Mouse (Mus musculus): ENCODE measurements at regions not wholly inside any gene's neighbourhood (a gene's known extent, or its start where the extent isn't known, plus 50 kb on each side); places are given as distances from the start of the nearest gene placed in this dataset.
A peak's percentile ranks its signal among the peaks of the same experiment; 100 is the strongest.

- peak; percentile 39 to 78 for DNase-seq (ENCODE audit: inconsistent age in 2 of 2, low spot score in 1 of 2)
These were observed 160.2 kb downstream of the Gm11361 start for GRCm38 (mm10) chr13:28417431-28417928.

DNA sequence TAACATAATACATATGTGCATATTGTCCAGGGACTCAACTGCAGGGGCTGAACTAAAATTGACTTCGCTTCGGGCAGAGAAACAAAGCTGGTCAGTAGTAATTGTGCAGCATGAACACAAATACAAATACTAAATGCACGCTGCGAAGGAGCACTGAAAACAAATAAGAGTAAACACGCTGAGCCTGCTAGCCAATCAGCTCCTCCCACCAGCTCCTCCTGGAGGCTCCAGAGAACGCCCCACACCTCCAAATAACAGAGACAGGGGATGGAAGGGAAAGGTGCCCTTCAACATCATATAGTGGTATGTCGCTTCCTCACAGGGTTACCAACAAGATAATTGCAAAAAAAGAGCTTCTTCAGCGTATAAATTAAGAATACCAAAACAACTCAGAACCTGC is 159.6 kb downstream of the Gm11361 start:
- DNase-seq (ENCODE audit: inconsistent age in 2 of 2, low spot score in 1 of 2) = peak in 1 of 2 experiments; percentile 28

- DNase-seq (ENCODE audit: inconsistent age in 2 of 2, low spot score in 1 of 2) = peak; percentile 43 to 77
These were observed 158.9 kb downstream of the Gm11361 start for GRCm38 (mm10) chr13:28416231-28416630.

- DNase-seq (ENCODE audit: inconsistent age in 2 of 2, low spot score in 1 of 2) = no peak
These were observed 158.4 kb downstream of the Gm11361 start for GRCm38 (mm10) chr13:28415769-28416168.

- DNase-seq (ENCODE audit: inconsistent age in 2 of 2, low spot score in 1 of 2) = no peak
These were observed 153.0 kb downstream of the Gm11361 start for GRCm38 (mm10) chr13:28410324-28410723.

GRCm38 (mm10) chr13:28409609-28409902 is 152.2 kb downstream of the Gm11361 start:
- no peak for DNase-seq (ENCODE audit: inconsistent age in 2 of 2, low spot score in 1 of 2)

DNA sequence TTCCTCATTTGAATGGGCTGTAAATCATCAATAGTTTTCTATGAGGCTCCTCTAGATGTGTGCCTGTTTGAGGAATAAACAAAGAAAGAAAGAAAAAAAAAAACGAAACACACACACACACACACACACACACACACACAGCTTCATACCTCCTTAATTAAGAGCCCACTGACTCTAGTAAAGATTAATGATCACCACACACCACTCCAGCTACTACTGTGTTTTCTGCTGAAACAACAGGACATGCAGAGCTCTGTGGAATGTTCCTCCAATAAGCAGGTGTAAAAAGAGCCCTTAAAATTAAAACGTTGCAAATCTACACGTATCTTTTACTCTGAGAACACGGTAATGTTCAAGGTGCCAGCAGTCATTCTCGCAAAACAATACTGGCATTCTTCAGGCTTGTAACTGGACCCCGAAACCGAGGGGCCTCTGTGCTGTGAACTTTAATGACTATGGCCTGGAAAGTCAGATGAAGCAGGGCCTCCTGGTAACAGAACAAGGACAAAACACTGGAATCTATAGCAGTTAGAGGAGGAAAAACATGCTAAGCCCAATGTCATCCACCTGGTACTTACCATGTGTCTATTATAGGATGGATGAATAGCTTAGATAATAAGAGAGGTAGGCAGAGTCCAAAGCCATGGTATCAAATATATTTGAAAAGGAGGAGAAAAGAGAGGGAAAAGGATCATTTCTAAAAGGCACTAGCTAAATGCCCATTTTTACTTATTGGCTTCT is 151.7 kb downstream of the Gm11361 start:
- DNase-seq (ENCODE audit: inconsistent age in 2 of 2, low spot score in 1 of 2) = no peak

- peak in 1 of 2 experiments; percentile 39 for DNase-seq (ENCODE audit: inconsistent age in 2 of 2, low spot score in 1 of 2)
These were observed 143.1 kb downstream of the Gm11361 start for GRCm38 (mm10) chr13:28400459-28400858.
